Mouse (Mus musculus): ENCODE results near the gene Arhgap29. TPM values are rescaled to one million over a fixed set of nuclear protein-coding genes. Genes with fewer than 3 reads are reported as not detected.

Arhgap29 gene
- total RNA-seq, 2 experiments from 2014 or later = 23.2 to 27.6 TPM

- DNase-seq (ENCODE audit: low spot score in 2 of 2) = no peak
- intact Hi-C loops (cut with DNase I) = no loop called here
Measured at GRCm38 (mm10) chr3:121940094-121940889, 12.0 kb upstream of the Arhgap29 start.

DNA sequence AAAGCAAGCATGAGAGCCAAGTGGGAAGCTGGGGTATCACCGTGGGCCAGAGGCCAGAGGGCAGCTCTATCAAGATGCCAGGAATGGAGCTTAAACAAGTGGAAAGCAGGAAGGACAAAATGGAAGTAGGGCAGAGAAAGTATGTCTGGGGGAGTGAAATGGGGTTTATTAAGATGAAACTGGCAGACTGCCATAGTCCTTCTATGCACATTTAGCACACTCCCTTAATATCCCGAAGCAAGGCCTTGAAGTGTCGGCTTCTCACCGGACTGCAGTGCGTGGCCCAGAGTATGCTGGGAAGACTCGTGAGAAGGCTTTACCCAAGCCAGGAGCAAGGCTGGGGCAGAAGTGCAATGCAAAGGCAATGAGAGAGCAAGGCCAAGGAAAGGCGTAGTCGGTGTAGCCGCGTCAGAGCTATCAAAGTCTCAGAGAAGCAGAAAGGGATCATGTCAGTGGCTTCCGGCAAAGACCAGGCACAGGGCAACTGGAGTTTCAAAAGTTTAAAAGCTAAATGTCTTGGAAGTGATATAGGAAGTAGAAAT lies 11.1 kb upstream of the Arhgap29 start:
- no peak for DNase-seq (ENCODE audit: low spot score in 2 of 2)

DNA sequence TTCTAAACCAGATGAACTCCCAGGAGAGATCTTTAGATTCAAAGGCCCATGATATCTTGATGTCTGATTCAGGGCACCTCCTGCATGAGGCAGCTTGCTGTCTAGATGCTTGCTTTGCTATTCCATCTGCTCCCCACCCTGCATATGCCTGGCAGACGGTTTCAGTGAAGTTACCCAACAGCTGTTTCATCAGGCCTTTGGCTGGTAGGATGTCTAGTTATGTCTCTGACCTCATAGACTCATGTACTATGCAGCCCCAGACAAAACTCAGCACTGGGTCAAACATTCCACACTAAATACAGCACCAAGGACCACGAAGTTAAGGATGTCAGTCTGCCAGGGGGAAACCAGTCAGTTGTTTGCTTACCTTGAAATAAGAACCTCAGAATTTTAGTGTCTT lies 6.4 kb upstream of the Arhgap29 start:
- intact Hi-C loops (cut with DNase I) = no loop called here
- no peak for DNase-seq (ENCODE audit: low spot score in 2 of 2)

More for the DNA sequence above, 11.1 kb upstream of the Arhgap29 start:
- intact Hi-C loops (cut with DNase I) = no loop called here

DNA sequence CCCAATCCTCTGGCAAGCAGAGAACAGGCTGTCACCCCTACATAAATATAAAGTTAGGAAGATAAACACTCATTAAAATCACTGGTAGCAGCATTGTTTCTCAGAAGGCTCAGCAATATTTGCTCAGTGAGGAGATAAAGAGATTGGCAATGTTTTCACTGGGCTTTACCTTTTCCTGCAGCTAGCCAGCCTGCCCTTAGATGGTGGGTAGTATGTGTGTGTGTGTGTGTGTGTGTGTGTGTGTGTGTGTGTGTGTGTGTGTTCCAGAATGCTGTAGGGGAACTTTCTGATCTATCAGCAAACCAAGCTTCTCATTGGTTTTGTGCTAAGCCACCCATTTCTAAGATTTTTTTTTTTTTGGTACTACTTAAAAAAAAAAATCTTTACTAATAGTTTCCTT lies 5.6 kb upstream of the Arhgap29 start:
- intact Hi-C loops (cut with DNase I) = no loop called here
- no peak for DNase-seq (ENCODE audit: low spot score in 2 of 2)

GRCm38 (mm10) chr3:121950139-121950538 lies 2.2 kb upstream of the Arhgap29 start:
- intact Hi-C loops (cut with DNase I) = loop anchor here (5.0 kb wide), 1 partner anchor 63 kb away; no protein-coding TSS in a partner anchor
- no peak for DNase-seq (ENCODE audit: low spot score in 2 of 2)

DNA sequence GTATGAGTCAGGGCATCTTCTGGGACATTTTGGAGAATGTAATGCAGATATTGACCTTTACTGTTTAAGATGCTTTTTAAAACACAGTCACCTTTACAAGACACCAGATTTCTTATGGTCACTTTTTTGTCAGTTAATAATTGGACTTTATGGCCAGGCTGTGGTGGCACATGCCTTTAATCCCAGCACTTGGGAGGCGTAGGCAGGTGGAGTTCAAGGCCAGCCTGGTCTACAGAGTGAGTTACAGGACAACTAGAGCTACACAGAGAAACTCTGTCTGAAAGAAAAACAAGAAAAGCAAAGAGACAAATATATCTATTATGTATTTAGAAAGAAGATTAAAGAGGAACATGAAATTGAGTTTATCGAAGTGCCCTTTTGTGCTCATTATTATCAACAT lies 1.2 kb upstream of the Arhgap29 start:
- intact Hi-C loops (cut with DNase I) = loop anchor here (5.0 kb wide), 1 partner anchor 64 kb away; no protein-coding TSS in a partner anchor
- DNase-seq (ENCODE audit: low spot score in 2 of 2) = no peak

DNA sequence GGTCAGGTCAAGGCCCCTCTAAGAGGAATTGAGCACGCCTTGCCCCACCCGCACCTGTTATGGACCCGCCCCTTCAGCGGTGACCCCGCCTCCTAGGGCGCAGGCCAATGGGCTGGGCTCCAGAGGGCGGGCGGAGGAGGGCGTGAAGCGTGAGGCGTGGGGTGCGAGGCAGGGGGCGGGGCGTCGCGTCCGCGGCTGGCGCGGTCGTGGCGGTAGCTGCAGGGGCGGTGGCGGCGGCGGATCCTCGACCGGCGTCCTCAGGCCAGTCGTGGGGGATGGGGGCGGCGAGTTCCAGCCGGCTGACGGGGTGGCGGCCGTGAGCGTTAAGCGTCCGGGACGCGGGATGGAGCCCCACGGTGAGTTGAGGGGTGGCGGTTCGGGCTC lies 700 bp downstream of the Arhgap29 start:
- peak; percentile 67 to 68 for DNase-seq (ENCODE audit: low spot score in 2 of 2)
- intact Hi-C loops (cut with DNase I) = loop anchor here (5.0 kb wide), 1 partner anchor 66 kb away; no protein-coding TSS in a partner anchor

- intact Hi-C loops (cut with DNase I) = loop anchor here (5.0 kb wide), 1 partner anchor 66 kb away; no protein-coding TSS in a partner anchor
- no peak for DNase-seq (ENCODE audit: low spot score in 2 of 2)
Measured at GRCm38 (mm10) chr3:121953433-121954161, 1.3 kb downstream of the Arhgap29 start.

GRCm38 (mm10) chr3:121954421-121954820 lies 2.1 kb downstream of the Arhgap29 start:
- no peak for DNase-seq (ENCODE audit: low spot score in 2 of 2)
- intact Hi-C loops (cut with DNase I) = loop anchor here (5.0 kb wide), 1 partner anchor 67 kb away; no protein-coding TSS in a partner anchor

DNA sequence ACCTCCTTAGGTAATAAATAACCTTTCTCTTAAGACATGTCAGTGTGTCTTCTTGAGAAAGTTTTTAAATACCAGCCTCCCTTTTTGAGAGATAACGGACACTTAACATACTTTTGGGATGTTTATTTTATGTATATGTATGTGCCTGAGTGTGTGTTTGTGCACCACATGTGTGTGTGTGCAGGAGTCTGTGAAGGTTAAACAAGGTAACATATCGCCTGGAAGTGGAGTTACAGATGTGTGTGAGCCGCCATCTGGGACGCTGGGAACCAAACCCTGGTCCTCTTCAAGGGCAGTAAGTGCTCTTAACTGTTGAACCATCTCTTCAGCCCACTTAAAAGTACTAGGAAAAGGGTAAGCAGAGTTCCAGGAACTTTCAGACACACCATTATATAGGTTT lies 3.2 kb downstream of the Arhgap29 start:
- no peak for DNase-seq (ENCODE audit: low spot score in 2 of 2)
- intact Hi-C loops (cut with DNase I) = loop anchor here (5.0 kb wide), 1 partner anchor 58 kb away; no protein-coding TSS in a partner anchor

DNA sequence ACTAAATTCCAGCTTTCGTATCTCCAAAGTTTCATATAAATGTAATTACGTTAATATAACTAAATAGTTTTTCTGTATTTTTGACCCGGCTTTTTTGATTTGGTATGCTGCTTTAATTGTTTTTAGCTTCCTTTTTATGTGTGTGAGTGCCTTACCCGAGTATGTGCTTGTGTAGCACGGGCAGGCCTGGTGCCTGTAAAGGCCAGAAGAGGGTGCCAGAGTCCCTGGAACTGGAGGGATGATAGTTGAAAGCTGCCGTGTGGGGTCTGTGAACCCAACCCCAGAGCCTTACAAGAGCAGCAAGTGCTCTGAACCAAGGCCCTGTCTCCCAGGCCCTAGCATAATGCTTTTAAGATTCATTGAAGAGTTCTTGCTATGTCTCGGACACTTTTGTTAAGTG lies 4.4 kb downstream of the Arhgap29 start:
- no peak for DNase-seq (ENCODE audit: low spot score in 2 of 2)
- intact Hi-C loops (cut with DNase I) = loop anchor here (5.0 kb wide), 1 partner anchor 59 kb away; no protein-coding TSS in a partner anchor

DNA sequence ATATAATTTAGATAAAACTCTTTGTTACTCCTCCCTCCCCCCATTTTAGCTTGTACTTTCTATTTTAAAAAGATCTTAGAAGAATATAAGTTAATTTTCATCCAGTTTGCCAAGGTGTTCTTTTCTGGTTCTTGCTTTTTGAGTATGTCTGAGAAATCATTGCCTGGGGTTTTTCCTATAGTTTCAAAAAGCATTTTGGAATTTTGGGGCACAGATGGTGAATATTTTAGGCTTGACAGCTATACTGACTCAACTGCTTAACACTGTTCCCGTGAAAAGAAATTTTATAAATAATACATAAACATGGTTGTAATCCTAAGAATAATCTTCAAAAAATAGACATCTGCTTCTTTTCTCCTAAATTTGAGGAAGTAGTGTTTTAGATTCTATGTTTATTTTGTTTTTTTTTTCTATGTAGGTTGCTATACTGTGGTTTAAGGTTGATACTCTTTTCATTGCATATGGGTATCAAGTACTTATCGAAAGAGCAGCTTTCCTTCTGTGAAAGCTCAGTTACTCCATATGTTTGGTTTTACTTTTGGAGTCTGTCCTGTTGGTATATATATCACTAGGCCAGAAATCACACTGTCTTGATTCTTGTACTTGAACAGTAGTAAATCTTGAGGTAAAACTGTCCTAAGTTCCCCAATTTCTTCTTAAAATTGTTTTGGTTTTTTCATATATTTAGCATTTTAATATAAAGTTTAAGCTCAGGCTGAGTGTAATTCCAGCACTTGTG lies 5.4 kb downstream of the Arhgap29 start:
- intact Hi-C loops (cut with DNase I) = loop anchor here (5.0 kb wide), 1 partner anchor 60 kb away; no protein-coding TSS in a partner anchor
- no peak for DNase-seq (ENCODE audit: low spot score in 2 of 2)

GRCm38 (mm10) chr3:121964173-121964572 lies 11.8 kb downstream of the Arhgap29 start:
- intact Hi-C loops (cut with DNase I) = loop anchor here (2.0 kb wide), 1 partner anchor 141 kb away; no protein-coding TSS in a partner anchor
- no peak for DNase-seq (ENCODE audit: low spot score in 2 of 2)

GRCm38 (mm10) chr3:121967681-121968476 lies 15.5 kb downstream of the Arhgap29 start:
- peak; percentile 74 to 81 for DNase-seq (ENCODE audit: low spot score in 2 of 2)
- intact Hi-C loops (cut with DNase I) = loop anchor here (5.0 kb wide), 1 partner anchor 154 kb away; no protein-coding TSS in a partner anchor

- no peak for DNase-seq (ENCODE audit: low spot score in 2 of 2)
- intact Hi-C loops (cut with DNase I) = loop anchor here (5.0 kb wide), 1 partner anchor 154 kb away; no protein-coding TSS in a partner anchor
Measured at GRCm38 (mm10) chr3:121968621-121969020, 16.3 kb downstream of the Arhgap29 start.

- no peak for DNase-seq (ENCODE audit: low spot score in 2 of 2)
- intact Hi-C loops (cut with DNase I) = loop anchor here (5.0 kb wide), 1 partner anchor 153 kb away; no protein-coding TSS in a partner anchor
Measured at GRCm38 (mm10) chr3:121969451-121969850, 17.1 kb downstream of the Arhgap29 start.

- intact Hi-C loops (cut with DNase I) = no loop called here
- DNase-seq (ENCODE audit: low spot score in 2 of 2) = no peak
Measured at GRCm38 (mm10) chr3:121973761-121974160, 21.4 kb downstream of the Arhgap29 start.

DNA sequence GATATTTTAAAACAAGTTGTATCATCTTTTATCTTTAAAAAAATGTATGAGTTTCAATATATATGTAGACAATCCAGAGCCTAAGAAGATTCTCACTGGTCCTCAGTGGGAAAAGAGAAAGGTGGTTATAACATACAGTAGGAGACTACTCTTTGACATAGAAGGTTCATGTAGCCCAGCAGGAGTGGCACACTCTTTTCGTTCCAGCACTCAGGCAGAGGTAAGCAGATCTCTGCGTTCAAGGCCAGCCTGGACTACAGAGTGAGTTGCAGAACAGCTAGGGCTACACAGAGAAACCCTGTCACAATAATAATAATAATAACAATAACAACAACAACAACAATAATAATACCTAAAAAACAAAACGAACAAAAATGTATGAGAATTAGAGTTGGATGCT lies 23.0 kb downstream of the Arhgap29 start:
- DNase-seq (ENCODE audit: low spot score in 2 of 2) = no peak
- intact Hi-C loops (cut with DNase I) = no loop called here

Data from left cerebral cortex, postnatal 36 days (tissue).